Mouse (Mus musculus) embryonic facial prominence, embryonic 11.5 days (tissue): ENCODE measurements around the gene Map4k3. TPM values are rescaled to one million over a fixed set of nuclear protein-coding genes. Genes with fewer than 3 reads are reported as not detected.

Source experiments
- ATAC-seq: fragments of 200-750 bp; cut with Nextera tagmentation; replicated peaks from 2 replicates; pipeline ENCODE4 v1.8.0; 2017; ENCODE audit warnings: low read depth; ENCODE audit not compliant: insufficient number of reproducible peaks, low FRiP score, low TSS enrichment
- DNase-seq: peaks from one replicate; pipeline ENCODE4 v3.0.0-alpha.2; 2015; ENCODE audit warnings: low spot score
- H3K27ac ChIP-seq: fragments of 300-500 bp; sonication (generic); replicated peaks from 2 replicates; pipeline ENCODE4 v1.5.1; 2014; ENCODE audit warnings: mild to moderate bottlenecking, low read depth, low read length, control low read depth
- H3K27me3 ChIP-seq: fragments of 300-500 bp; sonication (generic); 2 replicates; pipeline ENCODE4 v1.6.1; 2014; ENCODE audit warnings: mild to moderate bottlenecking, low read length, moderate library complexity, mixed read lengths; ENCODE audit not compliant: control insufficient read depth, insufficient read depth
- H3K36me3 ChIP-seq: fragments of 300-500 bp; sonication (generic); replicated peaks from 2 replicates; pipeline ENCODE4 v1.6.1; 2014; ENCODE audit warnings: low read depth, mild to moderate bottlenecking, low read length, moderate library complexity, mixed read lengths; ENCODE audit not compliant: control insufficient read depth, insufficient read depth
- H3K4me1 ChIP-seq: fragments of 300-500 bp; sonication (generic); 2 replicates; pipeline ENCODE4 v1.6.1; 2014; ENCODE audit warnings: low read length, mixed read lengths; ENCODE audit not compliant: control insufficient read depth, insufficient read depth
- H3K4me2 ChIP-seq: fragments of 300-500 bp; sonication (generic); 2 replicates; pipeline ENCODE4 v1.6.1; 2014; ENCODE audit warnings: low read depth, mild to moderate bottlenecking, control low read depth, low read length, moderate library complexity
- H3K4me3 ChIP-seq: fragments of 300-500 bp; sonication (generic); 2 replicates; pipeline ENCODE4 v1.5.1; 2014; ENCODE audit warnings: low read depth, low read length, control low read depth
- H3K9ac ChIP-seq: fragments of 300-500 bp; sonication (generic); replicated peaks from 2 replicates; pipeline ENCODE4 v1.6.1; 2014; ENCODE audit warnings: mild to moderate bottlenecking, control low read depth, low read length
- H3K9me3 ChIP-seq: fragments of 300-500 bp; sonication (generic); replicated peaks from 2 replicates; pipeline ENCODE4 v1.6.1; 2016; ENCODE audit warnings: mild to moderate bottlenecking, low read length, inconsistent platforms, mixed read lengths; ENCODE audit not compliant: control insufficient read depth
- WGBS: fragments of 180-500 bp; shearing (Covaris S2); extraction: QIAGEN DNeasy Blood & Tissue Kit; methylation state at CpG from one replicate; pipeline ENCODE4 v1.1.7; 2014; 5-methylcytosine and 5-hydroxymethylcytosine counted together
- polyA plus RNA-seq: library from polyadenylated mRNA; unstranded; fragments of >200 nt; fragmentation: Nextera tagmentation; extraction: Ambion mirVana; gene quantifications from 2 replicates; pipeline ENCODE4 v1.2.1, GENCODE M21; 2014

The Map4k3 gene
- polyA plus RNA-seq, 1 experiment from 2014 or later: 30.6 TPM

DNA sequence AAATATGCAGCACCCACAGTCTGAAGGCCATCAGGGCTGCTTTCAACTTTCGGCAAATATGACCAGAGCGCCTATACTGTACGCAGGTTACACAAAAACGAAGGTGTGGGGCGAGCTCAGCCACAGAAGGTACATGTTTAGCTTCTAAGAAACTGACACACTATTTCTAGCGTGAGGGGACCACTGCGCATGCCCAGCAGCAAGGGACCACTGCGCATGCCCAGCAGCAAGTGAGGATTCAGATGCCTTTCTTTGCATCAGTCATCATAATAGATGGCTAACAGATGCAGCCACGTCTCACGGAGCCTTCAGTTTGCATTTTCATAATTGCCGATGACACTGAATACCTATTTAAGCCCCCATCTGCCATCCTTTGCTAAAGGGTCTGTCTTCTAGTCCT is 39.6 kb downstream of the Map4k3 start:
- Histone ChIP-seq H3K27ac (no peak overlapping the region), H3K4me1 (no peaks in the 10 kb centered on the region), H3K9me3 (no peaks in the 10 kb centered on the region), H3K9ac (no peak overlapping the region), H3K4me3 (no peak overlapping the region), H3K36me3 (no peaks in the 10 kb centered on the region), H3K4me2 (no peak overlapping the region), H3K27me3 (no peaks in the 10 kb centered on the region)
- DNase-seq: no peak
- WGBS: 82% methylated on average over 11 of the region's 11 CpGs
- ATAC-seq: no peak

GRCm38 (mm10) chr17:80686066-80686465 is 42.2 kb downstream of the Map4k3 start:
- WGBS: 89% methylated on average over 5 of the region's 5 CpGs
- no peaks in the 10 kb centered on the region for H3K4me1 ChIP-seq
- no peak overlapping the region for H3K9ac ChIP-seq
- no peaks in the 10 kb centered on the region for H3K36me3 ChIP-seq
- H3K4me3 ChIP-seq: no peak overlapping the region
- H3K9me3 ChIP-seq: no peaks in the 10 kb centered on the region
- ATAC-seq (no peak), DNase-seq (no peak)
- H3K27me3 ChIP-seq: no peaks in the 10 kb centered on the region
- no peak overlapping the region for H3K4me2 ChIP-seq
- H3K27ac ChIP-seq: no peak overlapping the region

DNA sequence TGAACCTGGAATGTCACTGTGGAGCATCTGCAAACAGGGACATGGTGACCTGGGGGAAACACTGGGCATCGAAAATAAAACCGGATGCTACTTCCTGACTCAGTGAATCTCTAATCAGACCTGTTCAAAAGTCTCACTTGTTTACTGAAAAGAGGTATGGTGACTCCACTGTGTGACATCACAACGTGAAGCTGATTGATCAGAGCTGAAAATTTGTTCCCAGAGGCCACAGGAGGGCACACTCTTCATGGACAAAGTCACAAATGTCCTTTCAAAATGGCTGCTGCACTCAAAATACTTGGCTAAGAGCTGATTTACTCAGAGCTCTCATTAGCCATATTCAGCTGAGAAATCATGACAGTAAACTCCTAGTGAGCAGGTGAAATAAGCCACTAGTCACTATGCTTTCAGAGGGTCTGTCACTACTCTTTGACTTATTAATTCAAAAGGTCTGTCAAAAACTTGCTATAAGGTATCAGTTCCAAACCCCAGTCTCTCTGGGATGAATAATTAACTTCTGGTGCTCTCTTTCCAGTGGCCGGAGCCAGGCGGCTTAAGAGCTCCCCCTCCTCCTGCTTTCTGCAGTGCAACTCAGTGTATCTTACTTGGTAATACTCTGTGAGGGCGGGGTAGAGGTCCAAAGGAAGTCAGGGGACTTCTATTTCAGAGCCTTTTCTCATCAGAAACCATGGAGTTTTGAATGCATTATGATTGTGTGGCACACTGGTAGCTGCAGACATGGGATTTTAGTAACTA is 44.3 kb downstream of the Map4k3 start:
- 44% methylated on average over 6 of the region's 6 CpGs for WGBS
- Histone ChIP-seq H3K4me2 (no peak overlapping the region), H3K4me1 (no peaks in the 10 kb centered on the region), H3K27me3 (no peaks in the 10 kb centered on the region), H3K27ac (no peak overlapping the region), H3K36me3 (no peaks in the 10 kb centered on the region), H3K9ac (no peak overlapping the region), H3K4me3 (no peak overlapping the region), H3K9me3 (no peaks in the 10 kb centered on the region)
- ATAC-seq (no peak), DNase-seq (peak; percentile 40)

GRCm38 (mm10) chr17:80683041-80683440 is 45.2 kb downstream of the Map4k3 start:
- no peak overlapping the region for H3K27ac ChIP-seq
- WGBS: 81% methylated on average over 5 of the region's 5 CpGs
- no peaks in the 10 kb centered on the region for H3K9me3 ChIP-seq
- no peaks in the 10 kb centered on the region for H3K4me1 ChIP-seq
- ATAC-seq (no peak), DNase-seq (no peak)
- no peak overlapping the region for H3K4me2 ChIP-seq
- H3K4me3 ChIP-seq: no peak overlapping the region
- H3K36me3 ChIP-seq: no peaks in the 10 kb centered on the region
- no peak overlapping the region for H3K9ac ChIP-seq
- H3K27me3 ChIP-seq: no peaks in the 10 kb centered on the region

DNA sequence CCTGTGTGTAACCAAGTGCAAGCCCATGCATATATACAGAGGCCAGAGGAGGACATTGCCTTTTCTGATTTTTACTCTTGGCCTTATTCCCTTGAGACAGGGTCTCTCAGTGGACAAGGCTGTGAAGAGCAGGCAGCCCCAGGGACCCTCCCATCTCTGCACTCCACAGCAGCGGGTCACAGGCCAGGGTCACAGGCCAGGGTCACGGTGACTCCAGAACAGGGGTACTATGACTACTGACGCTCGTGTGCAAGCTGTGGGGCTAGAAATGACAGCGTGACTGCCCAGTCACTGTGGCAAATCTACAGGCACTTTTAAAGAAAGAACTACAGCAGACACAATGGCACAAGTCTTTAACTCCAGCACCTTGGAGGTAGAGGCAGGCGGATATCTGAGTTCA is 50.1 kb downstream of the Map4k3 start:
- ATAC-seq (no peak), DNase-seq (no peak)
- Histone ChIP-seq H3K27ac (no peak overlapping the region), H3K36me3 (no peaks in the 10 kb centered on the region), H3K9ac (no peak overlapping the region), H3K9me3 (no peaks in the 10 kb centered on the region), H3K4me2 (no peak overlapping the region), H3K4me3 (no peak overlapping the region), H3K27me3 (no peaks in the 10 kb centered on the region), H3K4me1 (no peaks in the 10 kb centered on the region)
- 58% methylated on average over 6 of the region's 6 CpGs for WGBS

GRCm38 (mm10) chr17:80676859-80677535 is 51.3 kb downstream of the Map4k3 start:
- 85% methylated on average over 11 of the region's 11 CpGs for WGBS
- no peak overlapping the region for H3K4me2 ChIP-seq
- H3K4me1 ChIP-seq: no peaks in the 10 kb centered on the region
- DNase-seq (no peak), ATAC-seq (no peak)
- H3K27me3 ChIP-seq: no peaks in the 10 kb centered on the region
- no peak overlapping the region for H3K9ac ChIP-seq
- H3K27ac ChIP-seq: no peak overlapping the region
- H3K9me3 ChIP-seq: no peaks in the 10 kb centered on the region
- no peak overlapping the region for H3K4me3 ChIP-seq
- no peaks in the 10 kb centered on the region for H3K36me3 ChIP-seq

DNA sequence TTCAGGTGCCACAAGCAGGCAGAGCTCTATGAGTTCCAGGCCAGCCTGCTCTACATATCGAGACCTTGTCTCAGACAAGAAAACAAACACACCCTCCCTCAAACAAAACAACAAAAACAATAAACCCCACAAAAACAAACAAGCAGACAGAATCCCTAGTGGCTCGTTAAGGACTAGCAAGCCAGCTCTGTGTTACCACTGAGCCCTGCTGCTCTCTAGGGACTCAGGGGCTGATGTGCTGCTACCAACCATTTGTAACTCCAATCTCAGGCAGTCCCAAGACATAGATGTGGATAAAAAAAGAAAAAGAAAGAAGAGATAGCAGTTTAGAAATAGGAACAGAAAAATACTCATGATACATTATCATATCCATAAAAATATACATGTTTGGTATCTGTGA is 52.1 kb downstream of the Map4k3 start:
- Histone ChIP-seq H3K4me1 (no peaks in the 10 kb centered on the region), H3K4me3 (no peak overlapping the region), H3K36me3 (no peaks in the 10 kb centered on the region), H3K27ac (no peak overlapping the region), H3K4me2 (no peak overlapping the region), H3K27me3 (no peaks in the 10 kb centered on the region), H3K9ac (no peak overlapping the region), H3K9me3 (no peaks in the 10 kb centered on the region)
- ATAC-seq (no peak), DNase-seq (no peak)
- 60% methylated on average over 2 of the region's 2 CpGs for WGBS

GRCm38 (mm10) chr17:80670395-80670794 is 57.9 kb downstream of the Map4k3 start:
- Histone ChIP-seq H3K9ac (no peak overlapping the region), H3K9me3 (no peaks in the 10 kb centered on the region), H3K4me2 (no peak overlapping the region), H3K27me3 (no peaks in the 10 kb centered on the region), H3K27ac (no peak overlapping the region), H3K4me1 (no peaks in the 10 kb centered on the region), H3K4me3 (no peak overlapping the region), H3K36me3 (no peaks in the 10 kb centered on the region)
- WGBS: 83% methylated on average over 1 of the region's 1 CpGs
- DNase-seq (no peak), ATAC-seq (no peak)
